Mouse (Mus musculus): Measurements from ENCODE around the gene Usp44. TPM values are rescaled to one million over a fixed set of nuclear protein-coding genes. Genes with fewer than 3 reads are reported as not detected.

Gene Usp44
- polyA plus RNA-seq, 1 experiment from 2014 or later, result 0.12 TPM

DNA sequence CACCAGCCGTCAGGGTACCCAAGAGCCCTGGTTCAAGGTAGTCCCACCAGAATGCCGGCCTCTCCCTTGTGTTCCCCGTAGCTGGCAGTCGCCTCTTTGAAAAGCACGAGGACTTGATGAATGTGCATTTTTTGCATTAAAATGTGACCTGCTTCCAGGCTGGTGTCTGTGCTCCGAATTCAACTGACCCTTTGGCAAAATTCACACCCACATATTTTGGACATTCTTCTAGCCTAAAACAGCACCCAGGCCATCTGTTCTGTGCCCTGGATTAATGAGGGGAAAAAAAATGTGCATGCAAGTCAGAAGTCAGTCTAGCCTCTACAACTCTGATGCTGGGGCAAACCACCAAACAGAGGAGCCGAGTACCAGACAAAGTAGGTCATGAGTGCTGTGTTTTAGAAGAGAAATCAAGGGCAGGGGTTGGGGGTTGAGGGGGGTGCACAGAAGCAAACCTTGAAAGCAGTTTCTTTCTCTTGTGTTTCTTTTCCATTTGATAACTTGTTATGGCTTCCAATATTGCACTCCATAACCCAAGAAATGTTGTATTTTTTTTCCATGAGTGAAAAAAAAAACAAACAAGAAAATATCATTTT lies 20.7 kb upstream of the Usp44 start:
- DNase-seq (ENCODE audit: low spot score) (no peak), ATAC-seq (no peak)
- H3K9me3 ChIP-seq (ENCODE audit: low read length), result no peaks in the 10 kb centered on the region
- H3K4me2 ChIP-seq (replicated peaks; ENCODE audit: low read depth, low read length), result no peak overlapping the region
- no peaks in the 10 kb centered on the region for H3K4me1 ChIP-seq (ENCODE audit: insufficient read depth, low read depth, low read length)
- H3K4me3 ChIP-seq (ENCODE audit: low read depth, low read length), result no peak overlapping the region
- 50% methylated on average over 7 of the region's 7 CpGs for WGBS
- no peaks in the 10 kb centered on the region for H3K27me3 ChIP-seq (replicated peaks; ENCODE audit: insufficient read depth, low read length)
- no peaks in the 10 kb centered on the region for H3K36me3 ChIP-seq (ENCODE audit: insufficient read depth, low read length)
- H3K27ac ChIP-seq (ENCODE audit: low read length), result no peak overlapping the region
- no peak for TF ChIP-seq CTCF (IDR thresholded peaks at IDR 0.05)
- H3K9ac ChIP-seq (replicated peaks; ENCODE audit: low read depth), result no peak overlapping the region

DNA sequence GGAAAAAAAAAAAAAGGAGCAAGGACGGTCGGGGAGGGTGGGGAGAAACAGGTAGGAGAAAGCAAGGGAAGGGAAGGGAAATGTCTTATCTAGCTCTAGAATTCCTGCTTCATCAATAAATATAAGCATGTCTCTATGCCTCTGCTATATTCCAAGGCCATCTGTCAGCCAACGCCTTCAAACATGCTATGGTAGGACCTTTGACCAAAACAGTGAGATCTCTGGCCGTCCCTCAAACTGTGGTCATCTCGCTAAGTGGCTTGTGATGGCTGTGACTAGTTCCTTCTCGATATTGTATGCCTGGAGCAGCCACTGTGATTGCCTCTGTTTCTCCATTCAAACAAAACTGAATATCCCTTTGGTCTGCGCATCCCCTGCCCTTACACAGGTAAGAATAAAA lies 19.3 kb upstream of the Usp44 start:
- no peaks in the 10 kb centered on the region for H3K36me3 ChIP-seq (ENCODE audit: insufficient read depth, low read length)
- TF ChIP-seq EP300 (IDR thresholded peaks at IDR 0.05), result no peak
- no peak for TF ChIP-seq CTCF (IDR thresholded peaks at IDR 0.05)
- no peak overlapping the region for H3K4me3 ChIP-seq (ENCODE audit: low read depth, low read length)

DNA sequence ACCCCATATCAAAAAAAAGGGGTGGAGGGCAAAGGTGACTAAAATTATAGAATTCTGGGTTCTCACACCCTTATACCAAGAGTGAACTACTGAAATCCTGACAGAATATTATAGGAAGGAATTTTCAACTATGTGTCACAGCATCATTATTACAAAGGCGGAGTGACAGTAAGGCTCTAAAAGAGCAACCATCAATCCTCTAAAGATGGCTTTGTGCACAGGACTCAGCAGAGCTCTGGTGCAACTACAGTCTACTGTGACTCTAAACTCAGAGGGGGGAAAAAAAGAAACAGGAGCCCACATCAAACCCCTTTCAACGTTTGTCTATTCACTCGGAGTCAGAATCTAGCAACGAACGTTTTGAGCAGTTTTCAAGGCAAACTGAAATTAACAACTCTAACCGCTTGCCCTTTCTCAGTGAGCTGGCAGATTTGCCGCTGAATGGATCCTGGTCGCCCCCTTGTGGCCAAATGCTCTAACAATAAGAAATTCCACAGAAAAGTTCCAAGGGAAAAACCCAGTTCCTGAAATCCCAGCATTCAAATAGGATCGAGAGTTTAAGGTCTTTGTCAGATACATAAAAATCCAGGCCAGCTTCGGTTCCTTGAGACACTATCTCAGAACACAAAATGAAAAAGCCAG lies 18.5 kb upstream of the Usp44 start:
- peak; percentile 80 for DNase-seq (ENCODE audit: low spot score)
- H3K9me3 ChIP-seq (ENCODE audit: low read length), result no peaks in the 10 kb centered on the region
- H3K27me3 ChIP-seq (replicated peaks; ENCODE audit: insufficient read depth, low read length), result 0 out of 2 replicates have a peak, but pooled peaks cover 1% of the 10 kb centered on the region
- WGBS, result 12% methylated on average over 10 of the region's 10 CpGs
- TF ChIP-seq CTCF (IDR thresholded peaks at IDR 0.05) (peak; percentile 86), EP300 (IDR thresholded peaks at IDR 0.05) (no peak)
- no peaks in the 10 kb centered on the region for H3K36me3 ChIP-seq (ENCODE audit: insufficient read depth, low read length)
- H3K4me3 ChIP-seq (ENCODE audit: low read depth, low read length), result no peak overlapping the region
- no peak overlapping the region for H3K27ac ChIP-seq (ENCODE audit: low read length)
- H3K4me1 ChIP-seq (ENCODE audit: insufficient read depth, low read depth, low read length), result no peaks in the 10 kb centered on the region
- no peak for ATAC-seq
- no peak overlapping the region for H3K4me2 ChIP-seq (replicated peaks; ENCODE audit: low read depth, low read length)
- no peak overlapping the region for H3K9ac ChIP-seq (replicated peaks; ENCODE audit: low read depth)

More for the DNA sequence above, 19.3 kb upstream of the Usp44 start:
- no peak overlapping the region for H3K4me2 ChIP-seq (replicated peaks; ENCODE audit: low read depth, low read length)
- DNase-seq (ENCODE audit: low spot score) (no peak), ATAC-seq (no peak)
- no peaks in the 10 kb centered on the region for H3K9me3 ChIP-seq (ENCODE audit: low read length)
- no peak overlapping the region for H3K9ac ChIP-seq (replicated peaks; ENCODE audit: low read depth)
- 56% methylated on average over 7 of the region's 7 CpGs for WGBS
- H3K4me1 ChIP-seq (ENCODE audit: insufficient read depth, low read depth, low read length), result no peaks in the 10 kb centered on the region
- H3K27me3 ChIP-seq (replicated peaks; ENCODE audit: insufficient read depth, low read length), result no peaks in the 10 kb centered on the region
- H3K27ac ChIP-seq (ENCODE audit: low read length), result no peak overlapping the region

- Histone ChIP-seq H3K9ac (replicated peaks; ENCODE audit: low read depth) (no peak overlapping the region), H3K9me3 (ENCODE audit: low read length) (no peaks in the 10 kb centered on the region), H3K4me2 (replicated peaks; ENCODE audit: low read depth, low read length) (no peak overlapping the region), H3K36me3 (ENCODE audit: insufficient read depth, low read length) (no peaks in the 10 kb centered on the region), H3K4me3 (ENCODE audit: low read depth, low read length) (no peak overlapping the region), H3K4me1 (ENCODE audit: insufficient read depth, low read depth, low read length) (no peaks in the 10 kb centered on the region), H3K27ac (ENCODE audit: low read length) (no peak overlapping the region), H3K27me3 (replicated peaks; ENCODE audit: insufficient read depth, low read length) (0 out of 2 replicates have a peak, but pooled peaks cover 5% of the 10 kb centered on the region)
- TF ChIP-seq EP300 (IDR thresholded peaks at IDR 0.05), result no peak
- TF ChIP-seq CTCF (IDR thresholded peaks at IDR 0.05), result peak; percentile 26; the same call in 1 of the 2 replicates
- DNase-seq (ENCODE audit: low spot score) (no peak), ATAC-seq (no peak)
- 71% methylated on average over 10 of the region's 10 CpGs for WGBS
Measured at GRCm38 (mm10) chr10:93813755-93814154, 17.6 kb upstream of the Usp44 start.

DNA sequence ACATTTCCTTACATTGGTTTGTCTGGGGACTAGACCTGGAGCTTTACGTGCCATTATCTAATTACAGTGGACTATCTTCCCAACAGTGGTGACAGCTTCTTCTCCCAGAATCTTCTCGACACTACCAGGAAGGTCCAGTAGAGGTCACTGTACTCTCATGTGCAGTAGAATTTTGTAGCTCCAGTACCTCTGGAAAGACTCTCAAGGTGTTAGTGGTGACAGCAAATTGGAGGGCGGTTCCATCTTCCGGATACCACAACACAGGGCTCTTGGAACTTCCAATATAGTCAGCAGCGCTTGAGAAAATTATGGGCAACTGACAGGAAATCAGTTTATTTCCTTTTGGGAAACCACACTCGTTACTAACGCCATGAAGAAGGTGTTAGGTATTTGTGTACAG lies 12.7 kb upstream of the Usp44 start:
- TF ChIP-seq EP300 (IDR thresholded peaks at IDR 0.05), result no peak
- TF ChIP-seq CTCF (IDR thresholded peaks at IDR 0.05), result peak; percentile 86
- H3K27me3 ChIP-seq (replicated peaks; ENCODE audit: insufficient read depth, low read length), result 0 out of 2 replicates have a peak, but pooled peaks cover 5% of the 10 kb centered on the region
- H3K9me3 ChIP-seq (ENCODE audit: low read length), result no peaks in the 10 kb centered on the region
- ATAC-seq (no peak), DNase-seq (ENCODE audit: low spot score) (peak; percentile 78)
- 37% methylated on average over 7 of the region's 7 CpGs for WGBS
- H3K9ac ChIP-seq (replicated peaks; ENCODE audit: low read depth), result no peak overlapping the region
- H3K36me3 ChIP-seq (ENCODE audit: insufficient read depth, low read length), result no peaks in the 10 kb centered on the region
- no peak overlapping the region for H3K4me2 ChIP-seq (replicated peaks; ENCODE audit: low read depth, low read length)
- H3K27ac ChIP-seq (ENCODE audit: low read length), result no peak overlapping the region
- H3K4me3 ChIP-seq (ENCODE audit: low read depth, low read length), result no peak overlapping the region
- no peaks in the 10 kb centered on the region for H3K4me1 ChIP-seq (ENCODE audit: insufficient read depth, low read depth, low read length)

DNA sequence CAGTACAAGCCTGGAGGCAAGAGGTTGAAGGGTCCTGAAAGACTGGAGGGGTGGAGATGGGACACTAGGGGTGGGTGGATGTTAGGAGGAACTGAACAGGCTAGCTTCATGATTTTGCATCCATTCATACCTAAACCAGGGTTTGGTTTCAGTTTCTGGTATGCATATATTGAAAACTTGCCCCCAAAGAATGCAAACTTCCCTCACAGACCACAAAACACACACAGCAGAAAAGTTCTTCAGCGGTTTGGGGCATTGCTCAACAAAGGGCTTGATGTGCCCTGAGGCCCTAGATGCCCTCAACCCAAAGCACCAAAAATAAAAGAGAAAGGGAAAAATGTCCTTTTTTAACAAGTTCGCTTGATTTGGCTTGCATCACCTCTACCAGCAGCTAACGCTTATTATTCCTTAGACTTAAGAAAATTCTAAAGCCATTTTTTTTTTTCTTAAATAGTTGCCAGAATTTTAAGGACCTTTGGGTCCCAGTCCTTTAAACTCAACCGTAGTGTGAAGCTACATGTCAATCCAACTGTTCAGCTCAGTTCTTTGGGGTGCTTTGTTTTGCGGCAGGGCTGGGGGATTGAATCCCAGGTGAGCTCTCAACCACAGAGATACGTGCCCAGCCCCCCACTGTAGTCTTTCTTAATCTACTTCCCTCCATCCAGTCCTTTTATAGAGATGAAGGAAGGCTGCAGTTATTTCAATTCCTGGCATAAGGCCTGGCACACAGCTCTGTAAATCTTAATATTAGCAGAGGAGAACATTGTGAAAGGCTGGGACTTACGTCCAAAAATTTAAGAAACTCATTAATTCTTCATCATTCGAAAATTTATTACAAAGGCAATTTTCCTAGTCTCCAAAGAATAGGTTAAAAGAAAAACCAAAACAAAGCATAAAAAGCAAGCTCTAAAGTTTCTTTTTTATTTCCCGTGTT lies 1.2 kb upstream of the Usp44 start:
- ATAC-seq (no peak), DNase-seq (ENCODE audit: low spot score) (peak; percentile 20)
- Histone ChIP-seq H3K27me3 (replicated peaks; ENCODE audit: insufficient read depth, low read length) (peaks cover 32% of the 10 kb centered on the region), H3K36me3 (ENCODE audit: insufficient read depth, low read length) (no peaks in the 10 kb centered on the region), H3K4me1 (ENCODE audit: insufficient read depth, low read depth, low read length) (peaks cover 9% of the 10 kb centered on the region), H3K9me3 (ENCODE audit: low read length) (no peaks in the 10 kb centered on the region), H3K9ac (replicated peaks; ENCODE audit: low read depth) (no peak overlapping the region), H3K4me3 (ENCODE audit: low read depth, low read length) (no peak overlapping the region), H3K4me2 (replicated peaks; ENCODE audit: low read depth, low read length) (no peak overlapping the region), H3K27ac (ENCODE audit: low read length) (no peak overlapping the region)
- WGBS, result 51% methylated on average over 9 of the region's 9 CpGs
- TF ChIP-seq EP300 (IDR thresholded peaks at IDR 0.05) (no peak), CTCF (IDR thresholded peaks at IDR 0.05) (no peak)

Data from lung, postnatal 0 days (tissue).